Mouse (Mus musculus) heart, postnatal 36 days (tissue): ENCODE data around the gene Vmn1r163. TPM values are rescaled to one million over a fixed set of nuclear protein-coding genes. Genes with fewer than 3 reads are reported as not detected.
"Not testable (repeated sequence)": the region's sequence is repeated elsewhere in the genome, so short reads cannot be mapped to it uniquely, and the experiment has no call there.

Experiments
- DNase-seq, 2 experiments: peaks; one replicate each; pipeline ENCODE4 v3.0.0; 2021 to 2022
- intact Hi-C: fragments of 180-260 bp; cut with DNase I; formaldehyde crosslinking; loops from one replicate; pipeline ENCODE4 v1.15.1; 2025
- total RNA-seq, 2 experiments: library from RNA; stranded (reverse); gene quantifications; 2 replicates each; pipeline ENCODE4 v1.2.3; 2021

Gene Vmn1r163
- total RNA-seq: not detected

DNA sequence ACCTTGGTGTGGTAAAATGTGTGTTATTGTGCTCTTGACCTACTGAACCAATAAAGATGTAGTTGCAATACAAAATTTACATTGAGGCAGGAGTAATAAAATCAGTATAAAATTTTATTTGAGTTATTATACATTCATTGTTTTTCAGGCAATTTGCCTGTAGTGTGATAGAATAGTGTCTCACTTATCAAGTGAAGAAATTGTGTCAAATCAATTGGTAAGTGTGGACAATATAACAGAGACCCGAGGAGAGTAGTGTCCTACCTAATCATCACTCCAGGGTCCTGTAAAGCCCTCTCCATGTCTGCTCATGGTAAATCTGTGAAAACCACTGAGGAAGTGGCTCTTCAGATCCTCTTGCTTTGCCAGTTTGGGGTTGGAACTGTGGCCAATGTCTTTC lies at the start of gene Vmn1r163:
Gene Vmn1r163 (plus strand): TSS at position 301 of the 400 bp plus-strand sequence.
- DNase-seq, intact Hi-C loops: not testable (repeated sequence)

GRCm38 (mm10) chr7:23019823-23020222 lies 35.5 kb upstream of the Vmn1r163 start, which contains the start of gene Gm4216:
Gene Gm4216, minus strand, starts transcription at chr7:23019923.
- intact Hi-C loops, DNase-seq: not testable (repeated sequence)

DNA sequence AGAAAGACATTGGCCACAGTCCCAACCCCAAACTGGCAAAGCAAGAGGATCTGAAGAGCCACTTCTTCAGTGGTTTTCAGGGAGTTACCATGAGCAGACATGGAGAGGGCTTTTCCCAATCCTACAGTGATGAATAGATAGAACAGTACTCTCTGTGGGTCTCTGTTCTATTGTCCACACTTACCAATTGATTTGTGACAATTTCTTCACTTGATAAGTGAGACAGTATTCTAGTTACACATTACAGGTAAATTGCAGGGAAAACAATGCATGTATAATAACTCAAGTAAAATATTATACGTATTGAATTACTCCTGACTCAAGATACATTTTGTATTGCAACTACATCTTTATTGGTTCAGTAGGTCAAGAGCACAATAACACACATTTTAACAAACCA lies 12.0 kb downstream of the Vmn1r163 start, which contains the start of gene Gm8720:
Gene Gm8720 (minus strand): TSS at position 101 of the 400 bp plus-strand sequence.
- intact Hi-C loops, DNase-seq: not testable (repeated sequence)

Other genes starting within 250 kb of the Vmn1r163 start
- gene Vmn1r159, start 211.9 kb upstream of the Vmn1r163 start, total RNA-seq: not detected
- not detected for gene Vmn1r160, start 184.3 kb upstream of the Vmn1r163 start, total RNA-seq
- gene Gm4214, start 70.9 kb upstream of the Vmn1r163 start, total RNA-seq: not detected
- not detected for gene Gm4216, start 35.6 kb upstream of the Vmn1r163 start, total RNA-seq
- not detected for gene Gm8720, start 11.9 kb downstream of the Vmn1r163 start, total RNA-seq
- not detected for gene Gm10662, start 88.9 kb downstream of the Vmn1r163 start, total RNA-seq
- gene Vmn1r165, start 161.8 kb downstream of the Vmn1r163 start, total RNA-seq: not detected
- not detected for gene Vmn1r166, start 196.1 kb downstream of the Vmn1r163 start, total RNA-seq
- gene Gm6902, start 223.4 kb downstream of the Vmn1r163 start, total RNA-seq: not detected
- not detected for gene Nlrp4e, start 245.7 kb downstream of the Vmn1r163 start, total RNA-seq